Mouse (Mus musculus) frontal cortex, postnatal 36 days (tissue): ENCODE results near the gene Mrrf.
A peak's percentile ranks its signal among the peaks of the same experiment; 100 is the strongest.

Experiments
- DNase-seq, 2 experiments: peaks; one replicate each; pipeline ENCODE4 v3.0.0; 2022; ENCODE audit warnings: low spot score in 2 of 2

Mrrf gene

GRCm38 (mm10) chr2:36230366-36230765 lies 94.2 kb downstream of the Mrrf start, which contains the start of gene Ptgs1:
Gene Ptgs1 (plus strand): TSS chr2:36230426.
- peak in 1 of 2 experiments; percentile 30 for DNase-seq

- DNase-seq, result no peak
Observed at GRCm38 (mm10) chr2:36230967-36231366, 94.8 kb downstream of the Mrrf start.

- DNase-seq, result no peak
Observed at GRCm38 (mm10) chr2:36234526-36235368, 98.6 kb downstream of the Mrrf start.

GRCm38 (mm10) chr2:36235917-36236316 lies 99.7 kb downstream of the Mrrf start:
- DNase-seq, result no peak

- no peak for DNase-seq
Observed at GRCm38 (mm10) chr2:36236889-36237288, 100.7 kb downstream of the Mrrf start.

- no peak for DNase-seq
Observed at GRCm38 (mm10) chr2:36237557-36237956, 101.4 kb downstream of the Mrrf start.

GRCm38 (mm10) chr2:36238467-36238866 lies 102.3 kb downstream of the Mrrf start:
- DNase-seq, result no peak

- no peak for DNase-seq
Observed at GRCm38 (mm10) chr2:36238951-36239350, 102.8 kb downstream of the Mrrf start.
